Comparison of ENCODE assay signal across 9 mouse cellular contexts in genomic region chr10:76346589-76346988, GRCm38 (mm10). TPM values are rescaled to one million over a fixed set of nuclear protein-coding genes. Genes with fewer than 3 reads are reported as not detected.
A peak's percentile ranks its signal among the peaks of the same experiment; 100 is the strongest.
DNase-seq lines count a peak whose midpoint lies in the region; ATAC-seq lines count a peak whose summit lies in the region.
"Had no signal": no experiment of that assay in that cellular context is flagged by ENCODE, and none has a peak within 500 bp of the region (broad histone marks: within the 10 kb centered on the region; RNA-seq: fewer than 3 reads in every experiment).

No protein-coding gene starts in this region.

- H3K4me1 ChIP-seq in kidney, embryonic 14.5 days (ENCODE audit: control insufficient read depth, insufficient read depth, low read length) = peaks cover 7% of the 10 kb centered on the region; the same call in 1 of the 2 replicates
- peaks cover 19% of the 10 kb centered on the region for H3K4me1 ChIP-seq in lung, embryonic 16.5 days (replicated peaks; ENCODE audit: control insufficient read depth, insufficient read depth, low read length)

- H3K9ac ChIP-seq in kidney, embryonic 14.5 days (ENCODE audit: low read depth, low read length) = no peak overlapping the region
- no peak overlapping the region for H3K9ac ChIP-seq in lung, embryonic 16.5 days (ENCODE audit: low read length)
- H3K9ac ChIP-seq: neural tube, embryonic 12.5 days had no signal

- peak overlapping the region; percentile 67 for H3K4me2 ChIP-seq in kidney, embryonic 14.5 days (replicated peaks; ENCODE audit: low read depth, low read length)
- peak overlapping the region; percentile 69 for H3K4me2 ChIP-seq in lung, embryonic 16.5 days (ENCODE audit: low read depth, low read length)

- peaks cover 18% of the 10 kb centered on the region for H3K36me3 ChIP-seq in kidney, embryonic 14.5 days (ENCODE audit: control insufficient read depth, insufficient read depth, low read length)
- H3K36me3 ChIP-seq in lung, embryonic 16.5 days (ENCODE audit: control insufficient read depth, insufficient read depth, low read length) = peaks cover 6% of the 10 kb centered on the region

- DNase-seq in CD4-positive helper T cell, adult 2 months (ENCODE audit: low read depth, low spot score) = peak; percentile 81
- peak; percentile 88 for DNase-seq in ES-CJ7 (ENCODE audit: low read depth, low spot score)
- DNase-seq in cerebellum, adult 18-20 months = peak; percentile 51 to 62
- peak; percentile 45 for DNase-seq in heart, adult 8-10 months (ENCODE audit: low spot score)
- no peak for DNase-seq in urinary bladder, adult 2 months (ENCODE audit: low spot score)

- no peak overlapping the region for H3K27ac ChIP-seq in kidney, embryonic 14.5 days (ENCODE audit: low read depth, low read length)
- H3K27ac ChIP-seq in lung, embryonic 16.5 days (ENCODE audit: low read length) = no peak overlapping the region
- H3K27ac ChIP-seq: neural tube, embryonic 12.5 days had no signal

- 12% methylated on average over 4 of the region's 4 CpGs for whole genome bisulfite sequencing in kidney, embryonic 14.5 days
- WGBS in lung, embryonic 16.5 days = 5% methylated on average over 4 of the region's 4 CpGs

- H3K9me3 ChIP-seq in kidney, embryonic 14.5 days (ENCODE audit: control insufficient read depth, low read length) = no peaks in the 10 kb centered on the region
- no peaks in the 10 kb centered on the region for H3K9me3 ChIP-seq in lung, embryonic 16.5 days (ENCODE audit: control insufficient read depth, low read length)
- H3K9me3 ChIP-seq: neural tube, embryonic 12.5 days had no signal

- peak overlapping the region; percentile 85 for H3K4me3 ChIP-seq in kidney, embryonic 14.5 days (ENCODE audit: low read length)
- peak overlapping the region; percentile 93 for H3K4me3 ChIP-seq in lung, embryonic 16.5 days (ENCODE audit: low read length)
- H3K4me3 ChIP-seq: neural tube, embryonic 12.5 days had no signal

- no peak for ATAC-seq in kidney, embryonic 14.5 days (ENCODE audit: low FRiP score, low TSS enrichment)
- no peak for ATAC-seq in lung, embryonic 16.5 days (ENCODE audit: low read depth)
- ATAC-seq in neutrophil, adult 5-6 weeks (ENCODE audit: extremely low read depth, insufficient number of reproducible peaks, low FRiP score, poor library complexity, severe bottlenecking) = peak; percentile 45; the same call in 1 of the 2 replicates

- H3K27me3 ChIP-seq in kidney, embryonic 14.5 days (ENCODE audit: control insufficient read depth, insufficient read depth, low read length) = no peaks in the 10 kb centered on the region
- H3K27me3 ChIP-seq in lung, embryonic 16.5 days (ENCODE audit: control insufficient read depth, insufficient read depth, low read depth, low read length) = no peaks in the 10 kb centered on the region
- H3K27me3 ChIP-seq: neural tube, embryonic 12.5 days had no signal

RNA-seq across cellular contexts. Expression of gene Dip2a, which starts 1.5 kb away (rescaled TPM):
- 1 to 10 TPM; 7.6 to 9.2 (median 8.4) TPM for total RNA-seq in heart, adult 8-10 months (2022)
- polyA plus RNA-seq in kidney, embryonic 14.5 days (2014; fragmentation: Nextera tagmentation; extraction: Ambion mirVana) = 5.7 and 6.3 TPM in 2 replicates
- 12.5 and 12.9 TPM in 2 replicates for polyA plus RNA-seq in lung, embryonic 16.5 days (2015; fragmentation: Nextera tagmentation; extraction: Ambion mirVana)
- total RNA-seq in neutrophil, adult 5-6 weeks (2017) = 3.2 and 3.8 TPM in 2 replicates
- polyA plus RNA-seq in urinary bladder, adult 2 months (2012; rRNA removed) = 12.8 and 15.0 TPM in 2 replicates
